Mouse (Mus musculus) lung, postnatal 10 days (tissue): ENCODE measurements around the gene Pcgf2.
A peak's percentile ranks its signal among the peaks of the same experiment; 100 is the strongest.

Experiments
- DNase-seq: peaks from one replicate; pipeline ENCODE4 v3.0.0; 2021

Gene Pcgf2

DNA sequence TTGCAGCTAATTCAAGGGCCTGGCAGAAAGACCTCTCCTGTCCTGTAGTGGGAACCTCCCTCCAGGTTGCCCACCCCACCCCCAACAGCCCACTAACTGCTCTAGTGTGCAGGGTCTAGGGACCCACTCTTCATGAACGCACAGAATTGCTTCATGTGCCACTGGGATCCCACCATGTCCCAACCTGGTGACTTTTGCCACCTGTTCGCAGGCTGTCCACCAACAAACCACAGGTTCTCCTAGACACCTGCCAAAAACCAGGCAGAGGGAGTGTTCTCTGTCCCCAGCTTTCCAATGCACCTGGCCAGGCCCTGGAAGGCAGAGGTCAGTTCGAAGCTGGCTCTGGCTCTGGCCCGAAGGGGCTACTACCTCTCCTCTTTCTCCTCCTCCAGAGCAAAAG is 5.9 kb downstream of the Pcgf2 start:
- no peak for DNase-seq

DNA sequence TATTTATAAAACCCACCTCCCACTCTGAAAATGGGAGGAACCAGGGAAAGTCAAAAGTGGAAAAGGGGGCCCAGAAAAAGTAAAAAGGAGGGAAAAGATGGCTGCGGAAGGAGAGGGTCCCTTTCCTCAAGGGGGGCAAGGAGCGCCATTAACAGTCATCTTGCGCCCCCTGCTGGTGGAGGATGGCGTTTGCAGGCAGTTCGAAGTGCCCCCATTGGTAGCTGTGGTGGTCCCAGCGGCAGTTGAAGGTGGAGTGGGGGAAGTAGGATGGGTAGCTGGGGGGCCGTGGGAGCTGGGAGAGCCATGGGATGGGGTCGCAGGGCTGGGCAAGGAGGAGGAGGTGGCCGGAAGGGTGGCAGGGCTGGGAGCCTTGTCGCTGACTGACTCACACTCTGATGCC is 10.4 kb downstream of the Pcgf2 start:
- DNase-seq = peak; percentile 79

DNA sequence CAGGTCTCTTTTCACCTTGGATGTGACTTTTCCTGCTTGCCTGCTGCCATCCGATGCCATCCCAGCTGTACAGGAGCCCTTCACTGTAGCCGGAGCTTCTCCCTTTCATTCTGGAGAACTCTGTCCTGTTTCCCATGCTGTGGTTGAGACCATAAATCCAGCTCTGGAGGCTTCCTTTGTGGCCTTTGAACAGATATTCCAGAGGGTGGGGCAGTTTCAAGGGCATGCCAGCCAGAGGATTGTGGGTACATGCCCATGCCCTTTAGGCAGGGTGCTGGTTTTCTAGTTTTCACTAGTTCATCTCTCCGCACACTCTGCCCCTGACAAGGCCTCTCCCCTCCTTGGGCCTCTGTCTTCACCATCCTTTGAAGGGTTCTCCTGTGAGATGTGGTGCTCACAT is 13.2 kb downstream of the Pcgf2 start:
- no peak for DNase-seq

DNA sequence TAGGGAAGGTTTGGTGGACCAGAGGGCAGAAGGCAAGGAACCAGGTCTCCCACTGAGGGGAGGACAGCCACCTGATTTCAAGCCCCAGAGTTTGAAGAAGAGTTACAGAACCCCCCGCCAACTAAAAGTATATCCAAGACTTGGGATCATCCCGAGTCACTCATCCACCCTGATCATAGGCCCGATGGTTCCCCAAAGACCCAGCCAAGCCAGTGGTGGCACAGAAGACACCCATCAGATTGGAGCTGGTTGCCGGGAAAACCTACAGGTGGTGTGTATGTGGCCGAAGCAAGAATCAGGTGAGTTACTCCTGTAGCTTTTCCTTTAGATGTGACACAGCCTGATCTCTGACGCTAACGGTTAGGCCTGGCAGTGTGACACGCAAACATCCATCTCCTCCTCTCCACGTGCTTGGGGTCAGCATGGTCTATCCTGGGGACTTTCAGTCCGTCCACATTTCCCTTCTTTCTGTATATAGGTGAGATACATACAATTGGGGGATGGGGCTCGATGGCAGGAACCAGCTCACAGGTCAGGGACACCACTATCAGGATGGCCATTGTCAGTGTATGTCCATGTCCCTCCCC is 13.9 kb downstream of the Pcgf2 start:
- DNase-seq = no peak

DNA sequence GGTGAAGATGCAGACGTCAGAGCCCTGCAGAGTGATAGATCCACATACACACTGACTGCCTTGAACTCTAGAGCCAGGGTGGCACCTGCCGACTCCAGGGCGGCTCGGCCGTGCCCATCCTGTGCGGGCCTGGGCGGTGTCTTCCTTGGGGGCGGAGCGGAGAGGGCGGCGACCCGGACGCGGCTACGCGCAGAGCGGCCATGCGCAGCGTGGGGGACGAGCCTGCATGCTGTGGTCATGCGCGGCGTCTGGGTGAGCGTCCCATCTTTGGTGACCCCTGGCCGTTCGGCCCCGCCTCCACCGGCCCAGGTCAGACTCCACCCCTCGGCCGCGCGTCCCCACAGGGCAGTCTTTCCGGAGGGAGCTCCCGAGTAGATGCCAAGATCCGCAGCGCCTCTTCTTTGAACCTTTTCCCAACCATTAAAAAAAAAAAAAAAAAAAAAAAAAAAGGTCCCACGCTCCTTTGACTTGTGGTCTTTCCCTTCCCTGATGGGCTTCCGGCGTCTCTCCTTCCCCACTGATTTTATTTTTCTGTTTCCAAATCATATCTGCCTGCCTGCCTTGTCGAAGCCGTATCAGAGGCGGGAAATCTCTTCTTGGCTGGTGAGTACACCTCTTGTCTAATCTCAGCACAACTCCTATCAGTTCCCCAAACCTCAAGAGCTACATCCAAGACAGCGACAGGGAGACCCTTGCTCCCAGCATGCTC is 14.5 kb downstream of the Pcgf2 start, which contains the start of gene Cisd3:
Cisd3 (plus strand) TSS at position 214 of the 709 bp plus-strand sequence.
- DNase-seq = peak; percentile 98

DNA sequence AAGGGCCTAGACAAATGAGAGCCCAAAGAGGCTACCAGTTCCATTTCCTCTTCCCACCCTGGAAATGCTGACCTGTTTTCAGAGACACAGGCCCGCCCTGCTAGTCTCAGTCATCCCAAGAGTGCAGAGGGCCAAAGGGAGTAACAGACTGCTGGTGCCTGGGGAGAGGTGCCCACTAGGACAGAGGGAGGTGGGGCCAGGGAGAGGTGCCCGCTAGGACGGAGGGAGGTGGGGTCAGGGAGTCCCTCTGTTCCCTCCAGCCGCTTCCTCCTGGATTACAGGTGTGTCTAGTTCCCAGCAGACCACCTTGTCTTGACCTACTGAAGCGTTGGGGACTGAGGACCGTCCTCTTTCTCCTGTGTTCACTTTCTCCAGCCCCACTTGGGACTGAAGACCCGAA is 15.5 kb downstream of the Pcgf2 start:
- no peak for DNase-seq

DNA sequence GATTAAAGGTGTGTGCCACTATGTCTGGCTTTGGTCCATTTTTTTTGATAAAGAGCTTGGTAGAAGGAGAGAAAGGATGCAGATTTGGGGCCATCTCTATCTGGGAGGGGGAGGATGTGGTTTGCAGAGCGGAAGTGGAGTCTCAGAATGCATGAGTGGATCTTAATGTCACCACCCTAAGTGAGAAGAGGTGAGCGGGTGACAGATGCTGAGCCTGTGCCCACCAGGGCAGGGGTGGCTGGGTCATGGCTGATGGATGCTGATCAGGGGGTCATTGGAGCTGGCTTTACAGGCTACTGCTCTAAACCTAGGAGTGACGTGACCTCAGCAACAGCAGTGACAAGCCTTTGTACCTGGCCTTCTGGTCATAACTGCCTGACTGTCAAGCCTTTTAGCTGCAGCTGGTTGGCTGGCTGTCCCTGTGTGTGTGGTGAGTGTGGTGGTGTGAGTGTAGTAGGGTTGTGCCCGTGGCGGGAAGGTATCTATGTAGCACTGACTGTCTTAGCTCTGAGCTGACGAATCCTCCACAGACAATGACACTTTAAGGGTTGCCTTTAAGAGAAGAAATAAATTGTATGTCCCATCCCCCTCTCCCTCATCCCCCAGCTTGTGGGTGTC is 16.1 kb downstream of the Pcgf2 start:
- no peak for DNase-seq

DNA sequence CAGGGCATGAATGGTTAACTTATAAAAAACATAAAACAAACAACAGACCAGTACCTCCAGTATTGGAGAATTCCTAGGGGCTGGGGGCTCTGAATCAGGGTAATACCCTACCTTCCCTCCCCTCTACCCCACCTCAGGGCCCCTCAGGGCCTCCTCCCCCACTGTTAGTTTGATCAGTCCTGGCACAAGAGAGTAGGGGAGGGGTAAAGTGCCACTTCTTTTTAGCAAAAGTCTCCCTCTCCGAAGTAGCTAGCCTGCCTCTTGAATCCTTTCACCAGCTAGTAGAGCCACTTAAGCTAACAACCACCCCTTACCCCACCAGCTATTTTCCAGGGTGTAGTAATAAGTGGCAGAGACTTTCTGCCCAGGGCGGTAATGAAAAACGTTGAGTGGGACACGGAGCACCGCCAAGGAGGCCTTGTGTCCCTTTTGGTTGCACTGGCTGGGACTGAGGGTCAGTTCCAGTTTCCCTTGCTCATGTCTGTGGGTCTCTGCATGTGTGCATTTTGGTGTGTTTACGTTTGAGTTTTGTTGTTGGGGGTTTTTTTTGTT is 17.7 kb downstream of the Pcgf2 start:
- no peak for DNase-seq

DNA sequence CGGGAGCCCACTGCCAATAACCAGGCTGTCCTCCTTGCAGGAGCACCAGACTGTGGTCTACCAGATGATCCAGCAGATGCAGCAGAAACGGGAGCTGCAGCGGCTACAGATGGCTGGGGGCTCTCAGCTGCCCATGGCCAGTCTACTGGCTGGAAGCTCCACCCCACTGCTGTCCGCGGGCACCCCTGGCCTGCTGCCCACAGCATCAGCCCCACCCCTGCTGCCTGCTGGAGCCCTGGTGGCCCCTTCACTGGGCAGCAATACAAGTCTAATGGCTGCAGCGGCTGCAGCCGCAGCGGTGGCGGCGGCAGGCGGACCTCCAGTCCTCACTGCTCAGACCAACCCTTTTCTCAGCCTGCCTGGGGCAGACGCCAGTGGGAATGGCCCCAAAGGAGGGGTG is 19.9 kb downstream of the Pcgf2 start:
- peak; percentile 65 for DNase-seq

DNA sequence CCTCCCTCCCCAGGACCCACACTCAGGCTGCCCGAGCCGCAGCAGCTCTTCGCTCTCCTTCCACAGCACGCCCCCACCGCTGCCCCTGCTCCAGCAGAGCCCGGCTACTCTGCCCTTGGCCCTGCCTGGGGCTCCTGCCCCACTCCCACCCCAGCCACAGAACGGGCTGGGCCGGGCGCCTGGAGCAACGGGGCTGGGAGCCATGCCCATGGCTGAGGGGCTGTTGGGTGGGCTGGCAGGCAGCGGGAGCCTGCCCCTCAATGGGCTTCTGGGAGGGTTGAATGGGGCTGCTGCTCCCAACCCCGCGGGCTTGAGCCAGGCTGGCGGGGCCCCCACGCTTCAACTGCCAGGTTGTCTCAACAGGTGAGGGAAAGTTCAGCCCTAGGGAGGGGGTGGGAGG is 22.0 kb downstream of the Pcgf2 start:
- no peak for DNase-seq

DNA sequence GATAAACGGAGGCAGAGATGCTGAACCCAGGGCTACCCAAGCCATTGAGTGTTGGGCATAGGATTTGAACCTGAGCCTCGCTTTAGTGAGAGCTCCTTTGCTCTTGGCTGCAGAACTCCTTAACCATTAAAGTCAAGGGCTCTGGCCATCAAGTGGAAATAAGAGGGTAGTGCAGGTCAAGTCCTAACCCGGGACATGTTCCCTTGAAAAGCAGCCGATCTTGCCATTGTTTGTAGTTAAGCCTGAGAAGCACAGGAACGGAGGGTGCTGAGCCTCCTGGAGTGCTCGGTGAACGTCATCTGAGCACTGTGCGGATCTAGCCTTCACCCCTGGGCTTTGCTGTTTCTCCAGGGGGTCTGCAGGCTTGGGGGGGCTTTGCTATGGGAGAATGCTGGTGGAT is 22.5 kb downstream of the Pcgf2 start:
- DNase-seq = no peak

DNA sequence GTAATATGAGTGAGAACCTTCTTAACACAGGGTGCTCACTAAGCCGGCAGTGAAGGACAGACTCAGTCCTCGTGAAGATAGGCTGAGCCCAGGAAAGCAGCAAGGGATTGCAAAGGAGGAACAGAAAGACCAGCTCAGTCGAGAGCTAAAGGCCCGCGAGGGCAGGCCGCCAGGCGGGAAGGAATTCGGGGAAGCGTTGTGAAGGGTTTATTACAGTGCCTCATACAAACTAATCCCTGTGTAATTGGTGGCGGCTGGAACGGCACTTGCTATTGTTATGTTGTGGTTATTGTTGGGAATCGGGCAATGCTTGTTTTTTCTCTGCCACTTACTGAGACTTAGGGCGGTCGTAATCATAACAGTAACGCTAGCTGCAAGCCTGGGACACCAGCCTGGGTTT is 22.9 kb downstream of the Pcgf2 start:
- DNase-seq = no peak

DNA sequence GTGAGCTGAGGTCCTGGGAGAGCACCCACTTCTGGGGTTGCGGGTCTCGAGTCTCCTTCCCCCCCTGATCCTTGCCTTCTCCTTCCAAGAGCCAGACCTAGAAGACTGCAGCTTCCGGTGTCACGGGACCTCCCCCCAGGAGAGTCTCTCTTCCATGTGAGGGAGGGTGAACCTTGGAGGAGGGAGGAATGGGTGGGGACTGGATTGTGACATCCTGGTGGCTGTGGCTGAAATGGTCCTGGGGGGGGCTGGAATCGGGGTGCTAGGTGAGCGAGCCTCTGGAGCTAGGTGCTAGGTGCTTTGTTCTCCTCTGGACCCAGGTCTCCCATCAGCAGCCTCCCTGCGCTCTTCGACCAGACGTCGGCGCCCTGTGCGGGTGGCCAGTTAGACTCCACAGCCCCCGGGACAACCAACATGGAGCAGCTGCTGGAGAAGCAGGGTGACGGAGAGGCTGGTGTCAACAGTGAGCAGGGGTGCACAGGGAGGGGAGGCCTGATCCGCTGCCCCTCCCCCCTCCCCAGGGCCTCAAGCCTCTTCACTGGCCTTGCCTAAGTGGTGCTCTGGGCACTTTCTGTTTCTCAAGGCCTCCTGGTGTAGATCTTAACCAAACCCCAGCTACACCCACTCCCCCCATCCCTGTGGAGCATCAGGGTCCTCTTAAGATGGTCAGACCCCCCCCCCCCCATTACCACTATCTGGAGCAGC is 24.1 kb downstream of the Pcgf2 start:
- no peak for DNase-seq

DNA sequence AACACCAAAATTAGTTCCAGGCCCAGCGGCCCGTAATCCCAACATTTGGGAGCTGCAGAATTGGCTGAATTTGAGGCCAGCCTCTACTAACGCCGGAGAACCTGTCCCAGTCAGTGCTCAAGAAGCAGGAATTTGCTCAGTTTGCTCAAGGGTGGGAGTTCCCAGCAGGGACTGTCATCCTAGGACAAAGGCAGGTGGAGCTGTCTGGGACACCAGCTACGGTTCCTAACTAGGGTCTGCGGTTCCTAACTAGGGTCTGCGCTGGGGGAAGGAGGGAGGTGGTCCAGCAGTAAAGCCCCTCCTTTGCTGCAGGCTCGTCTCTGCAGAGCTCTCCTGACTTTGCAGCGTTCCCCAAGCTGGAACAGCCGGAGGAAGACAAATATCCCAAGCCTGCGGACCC is 27.1 kb downstream of the Pcgf2 start:
- no peak for DNase-seq

DNA sequence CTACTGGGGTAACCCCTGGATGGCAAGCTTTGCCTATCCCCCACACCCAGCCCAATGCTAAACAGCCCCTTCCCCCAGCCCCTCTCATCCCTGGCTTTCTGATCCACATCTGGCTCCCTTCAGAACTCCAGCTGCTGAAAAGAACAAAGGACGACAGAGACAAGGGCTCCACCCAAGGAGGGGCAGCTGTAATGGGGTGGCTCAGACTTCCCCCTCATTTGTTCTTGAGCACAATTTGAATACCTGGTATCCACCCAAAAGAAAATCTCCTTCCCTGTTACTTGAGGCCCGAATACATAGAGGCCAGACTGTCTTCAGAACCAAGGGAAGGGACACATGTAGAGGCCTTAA is 29.1 kb downstream of the Pcgf2 start:
- no peak for DNase-seq

DNA sequence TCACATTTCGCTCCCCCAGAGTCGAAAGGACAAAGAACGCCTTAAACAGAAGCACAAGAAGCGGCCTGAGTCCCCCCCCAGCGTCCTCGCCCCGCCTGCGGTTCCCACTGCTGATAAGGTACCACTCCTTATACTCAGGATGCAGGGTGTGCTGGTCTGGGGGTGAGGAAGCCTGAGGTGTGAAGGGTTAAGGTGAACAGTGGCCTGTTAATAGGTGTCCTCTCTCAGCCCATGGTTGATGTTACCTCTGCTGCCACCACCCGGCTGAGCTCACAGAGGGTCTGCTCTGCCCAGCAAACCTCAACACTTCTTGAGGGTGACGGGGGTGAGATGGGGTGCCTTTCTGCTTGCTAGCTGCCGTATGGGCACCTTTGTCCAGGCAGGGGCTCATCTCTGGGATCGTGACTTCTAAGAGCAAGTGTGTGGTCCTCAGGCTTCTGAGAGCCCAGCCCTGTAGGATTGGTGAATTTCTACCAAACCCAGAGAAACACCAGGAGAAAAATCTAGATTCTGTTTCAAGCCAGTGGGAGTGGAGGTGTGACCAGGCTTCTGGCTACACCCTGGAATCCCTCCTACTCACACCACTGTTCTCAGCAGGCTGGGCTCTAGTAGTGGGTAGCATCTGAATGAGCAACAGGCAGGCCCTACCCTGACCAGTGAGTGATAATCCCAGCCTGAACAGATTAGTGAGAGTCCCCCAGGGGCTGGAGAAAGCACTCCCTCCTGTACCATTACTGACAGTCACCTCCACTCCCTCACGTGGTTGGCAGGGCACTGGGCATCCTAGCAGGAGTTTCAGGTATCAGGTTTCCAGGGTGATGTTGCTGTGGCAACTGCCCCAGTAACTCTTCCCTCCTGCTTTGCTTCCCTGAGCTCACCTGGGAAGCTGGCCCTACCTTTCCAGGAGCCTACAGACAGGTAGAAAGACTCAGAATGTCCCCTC is 29.8 kb downstream of the Pcgf2 start:
- no peak for DNase-seq

DNA sequence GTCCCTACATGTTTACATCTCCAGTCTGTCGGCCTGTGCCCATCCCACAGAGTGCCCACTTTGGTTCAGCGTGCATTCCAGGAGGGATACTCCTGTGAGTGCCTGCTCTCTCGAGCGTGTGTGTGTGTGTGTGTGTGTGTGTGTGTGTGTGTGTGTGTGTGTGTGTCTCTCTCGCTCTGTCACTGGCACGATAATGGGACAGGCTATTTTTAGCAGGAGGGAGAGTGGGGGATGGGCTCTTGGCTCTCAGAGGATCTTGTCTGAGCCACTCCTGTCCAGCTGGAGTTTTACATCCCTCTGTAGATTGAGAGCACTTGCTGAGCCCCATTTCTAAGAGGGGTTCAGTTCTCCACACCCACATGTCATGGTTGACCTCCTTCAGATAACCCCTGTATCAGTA is 30.5 kb downstream of the Pcgf2 start:
- DNase-seq = peak; percentile 91

DNA sequence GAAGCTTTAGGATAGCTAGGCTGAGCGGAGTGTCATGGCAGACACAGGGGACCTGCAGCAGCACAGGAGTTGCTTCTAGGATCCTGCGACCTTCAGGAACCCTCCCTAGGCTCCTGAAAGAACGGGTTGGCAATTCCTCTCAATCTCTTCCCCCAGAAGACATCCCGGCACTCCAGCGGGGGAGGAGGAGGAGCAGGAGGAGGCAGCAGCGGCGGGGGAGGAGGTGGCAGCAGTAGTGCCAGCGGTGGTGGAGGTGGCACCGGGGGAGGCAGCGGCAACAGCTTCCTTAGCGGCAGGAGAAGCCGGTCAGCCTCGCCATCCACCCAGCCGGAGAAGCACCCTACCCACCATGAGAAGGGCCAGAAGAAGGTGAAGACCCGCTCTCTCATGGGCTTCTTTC is 31.0 kb downstream of the Pcgf2 start:
- DNase-seq = no peak

DNA sequence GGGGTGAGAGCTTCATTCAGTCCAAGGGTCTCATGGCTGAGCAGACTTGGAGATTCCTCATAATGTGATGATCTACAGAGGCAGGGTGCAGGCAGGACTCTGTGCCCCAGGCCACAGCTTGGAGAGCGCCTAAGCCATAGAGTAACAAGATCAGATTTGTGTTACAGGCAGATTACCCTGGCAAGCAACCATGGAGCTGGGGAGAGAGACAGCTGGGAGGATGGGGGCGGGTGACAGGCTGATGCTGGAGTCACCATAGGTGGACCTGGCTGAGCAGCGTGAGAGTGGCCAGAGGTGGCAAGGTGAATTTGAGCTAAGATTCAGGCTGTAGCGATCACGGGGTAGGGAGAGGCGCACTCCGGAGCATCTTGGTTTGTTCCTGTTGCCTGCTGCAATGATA is 32.1 kb downstream of the Pcgf2 start:
- no peak for DNase-seq

DNA sequence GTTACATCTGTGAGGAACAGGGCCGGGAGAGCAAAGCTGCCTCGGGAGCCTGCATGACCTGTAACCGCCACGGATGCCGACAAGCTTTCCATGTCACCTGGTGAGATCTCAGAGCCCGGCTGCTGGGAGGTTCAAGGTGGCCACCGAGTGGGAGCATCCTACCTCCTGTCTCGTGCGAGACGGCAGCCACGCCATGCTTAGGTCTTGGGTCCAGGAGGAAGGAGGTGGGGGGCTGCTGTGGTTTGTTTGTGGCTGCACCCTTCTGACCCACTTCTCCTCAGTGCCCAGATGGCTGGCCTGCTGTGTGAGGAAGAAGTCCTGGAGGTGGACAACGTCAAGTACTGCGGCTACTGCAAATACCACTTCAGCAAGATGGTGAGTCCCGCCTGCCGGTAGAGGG is 33.5 kb downstream of the Pcgf2 start:
- no peak for DNase-seq

DNA sequence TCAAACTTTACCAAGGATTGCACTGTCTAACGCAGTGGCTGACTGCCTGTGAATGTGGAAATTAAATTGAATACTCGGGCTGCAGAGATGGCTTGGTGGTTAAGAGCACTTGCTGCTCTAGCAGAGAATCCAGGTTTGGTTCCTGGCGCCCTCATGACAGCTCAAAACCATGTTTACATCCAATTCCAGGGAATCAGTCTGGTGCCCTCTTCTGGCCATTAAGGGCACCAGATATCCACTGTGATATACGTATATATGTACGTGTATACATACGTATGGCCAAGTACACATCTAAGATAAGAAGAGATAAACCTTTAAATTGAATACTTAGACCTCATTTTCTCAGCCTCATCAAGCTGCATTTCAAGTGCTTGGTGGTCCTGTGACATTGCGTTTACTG is 34.1 kb downstream of the Pcgf2 start:
- DNase-seq = no peak

DNA sequence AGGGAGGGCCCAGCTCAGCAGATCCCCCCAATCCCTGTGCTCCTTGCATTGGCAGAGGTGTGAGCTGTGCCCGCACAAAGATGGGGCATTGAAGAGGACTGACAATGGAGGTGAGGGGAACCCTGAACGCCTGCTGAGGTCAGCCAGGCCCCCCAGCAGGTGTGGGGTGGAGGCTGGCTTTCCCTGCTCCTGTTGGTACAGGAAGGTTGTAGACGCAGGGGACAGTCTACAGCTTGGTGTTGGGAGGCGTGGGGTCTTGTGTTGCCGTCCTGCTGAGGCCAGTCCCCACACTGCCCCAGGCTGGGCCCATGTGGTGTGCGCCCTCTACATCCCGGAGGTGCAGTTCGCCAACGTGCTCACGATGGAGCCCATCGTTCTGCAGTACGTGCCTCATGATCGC is 34.9 kb downstream of the Pcgf2 start:
- DNase-seq = no peak
